ENCODE assay signal across 8 mouse cellular contexts in genomic region chr13:51643924-51644828, GRCm38 (mm10). TPM values are rescaled to one million over a fixed set of nuclear protein-coding genes. Genes with fewer than 3 reads are reported as not detected.
A peak's percentile ranks its signal among the peaks of the same experiment; 100 is the strongest.
DNase-seq lines count a peak whose midpoint lies in the region; ATAC-seq and TF ChIP-seq lines count a peak whose summit lies in the region.

No protein-coding gene starts in this region.

- TF ChIP-seq EP300 in heart, postnatal 0 days (IDR thresholded peaks at IDR 0.05; ENCODE audit: low read depth): no peak

- peak overlapping the region; percentile 62 for H3K4me2 ChIP-seq in heart, postnatal 0 days (ENCODE audit: low read depth, low read length)
- H3K4me2 ChIP-seq in midbrain, embryonic 12.5 days (replicated peaks): peak overlapping the region; percentile 55

- H3K9ac ChIP-seq in heart, postnatal 0 days (replicated peaks; ENCODE audit: low read depth, low read length): peak overlapping the region; percentile 55
- H3K9ac ChIP-seq in midbrain, embryonic 12.5 days (replicated peaks): peak overlapping the region; percentile 55; the same call in 1 of the 2 replicates

- WGBS in heart, postnatal 0 days: 40% methylated on average over 20 of the region's 20 CpGs
- 46% methylated on average over 20 of the region's 20 CpGs for WGBS in midbrain, embryonic 12.5 days

- DNase-seq in left cerebral cortex, adult 2 months (ENCODE audit: extremely low spot score in 1 of 2, low spot score in 2 of 2): no peak
- no peak for DNase-seq in left cerebral cortex, postnatal 10 days (ENCODE audit: extremely low spot score in 1 of 2, low spot score in 2 of 2)
- no peak for DNase-seq in heart, postnatal 0 days (ENCODE audit: low spot score)
- no peak for DNase-seq in retina, embryonic 14.5 days (ENCODE audit: low spot score)
- no peak for DNase-seq in embryo, embryonic 11 days

- no peaks in the 10 kb centered on the region for H3K4me1 ChIP-seq in cortical plate, adult 2 months (ENCODE audit: control insufficient read depth, insufficient read depth, low read length)
- peaks cover 21% of the 10 kb centered on the region for H3K4me1 ChIP-seq in heart, postnatal 0 days (ENCODE audit: control insufficient read depth, insufficient read depth)
- H3K4me1 ChIP-seq in midbrain, embryonic 12.5 days: peaks cover 23% of the 10 kb centered on the region

- intact Hi-C loops in left cerebral cortex, adult 2 months (cut with DNase I): loop anchor here (10.0 kb wide), 1 partner anchor 539 kb away; the partner anchor contains the start of gene Spin1
- intact Hi-C loops in left cerebral cortex, postnatal 10 days (cut with DNase I): no loop called here

- H3K36me3 ChIP-seq in heart, postnatal 0 days (replicated peaks; ENCODE audit: control insufficient read depth, insufficient read depth, low read length): no peaks in the 10 kb centered on the region
- no peaks in the 10 kb centered on the region for H3K36me3 ChIP-seq in midbrain, embryonic 12.5 days

- no peaks in the 10 kb centered on the region for H3K9me3 ChIP-seq in heart, postnatal 0 days (replicated peaks; ENCODE audit: control insufficient read depth, low read length)
- no peaks in the 10 kb centered on the region for H3K9me3 ChIP-seq in midbrain, embryonic 12.5 days

- H3K4me3 ChIP-seq in left cerebral cortex, adult 2 months: peak overlapping the region; percentile 74
- peak overlapping the region; percentile 71 for H3K4me3 ChIP-seq in cortical plate, adult 2 months (ENCODE audit: insufficient read depth, low read length)
- H3K4me3 ChIP-seq in heart, postnatal 0 days (ENCODE audit: low read depth, low read length): peak overlapping the region; percentile 63
- H3K4me3 ChIP-seq in midbrain, embryonic 12.5 days: peak overlapping the region; percentile 77

- no peaks in the 10 kb centered on the region for H3K27me3 ChIP-seq in heart, postnatal 0 days (ENCODE audit: control insufficient read depth, insufficient read depth, low read length)
- no peaks in the 10 kb centered on the region for H3K27me3 ChIP-seq in midbrain, embryonic 12.5 days

- no peak for TF ChIP-seq CTCF in left cerebral cortex, adult 2 months (IDR thresholded peaks at IDR 0.05)
- no peak for TF ChIP-seq CTCF in cortical plate, adult 2 months (IDR thresholded peaks at IDR 0.05; ENCODE audit: extremely low read depth, insufficient read depth, low read length)
- TF ChIP-seq CTCF in heart, postnatal 0 days (IDR thresholded peaks at IDR 0.05; ENCODE audit: low read depth): no peak

- ATAC-seq in heart, postnatal 0 days (ENCODE audit: insufficient read depth, low read depth): no peak
- ATAC-seq in midbrain, embryonic 12.5 days (ENCODE audit: low FRiP score, low read depth): peak; percentile 9
- ATAC-seq in CD4-positive, CD25-positive, alpha-beta regulatory T cell, adult 4 months: no peak

- TF ChIP-seq POLR2A in cortical plate, adult 2 months (IDR thresholded peaks at IDR 0.05; ENCODE audit: extremely low read depth, insufficient read depth, low read length): no peak

- peak overlapping the region; percentile 89 for H3K27ac ChIP-seq in left cerebral cortex, adult 2 months
- H3K27ac ChIP-seq in cortical plate, adult 2 months (ENCODE audit: insufficient read depth, low read length): no peak overlapping the region
- H3K27ac ChIP-seq in heart, postnatal 0 days (ENCODE audit: low read depth): peak overlapping the region; percentile 72
- H3K27ac ChIP-seq in midbrain, embryonic 12.5 days (replicated peaks): peak overlapping the region; percentile 75

RNA-seq across cellular contexts. Expression of gene Cks2, which starts 0.9 kb away (rescaled TPM):
- total RNA-seq in left cerebral cortex, adult 2 months (2021): 1 to 10 TPM; 1.4 to 1.7 TPM
- 1 to 10 TPM; 4.6 to 6.3 TPM for total RNA-seq in left cerebral cortex, postnatal 10 days (2021)
- 3.2 and 5.8 TPM in 2 replicates for polyA plus RNA-seq in cortical plate, adult 2 months (2012; rRNA removed)
- total RNA-seq in heart, postnatal 0 days (2014; rRNA removed; ENCODE audit: low replicate concordance): 199 and 228 TPM in 2 replicates
- 101 and 105 TPM in 2 replicates for polyA plus RNA-seq in heart, postnatal 0 days (2015; fragmentation: Nextera tagmentation; extraction: Ambion mirVana)
- polyA plus RNA-seq in midbrain, embryonic 12.5 days (2016; fragmentation: Nextera tagmentation; extraction: Ambion mirVana): 244 and 257 TPM in 2 replicates
- polyA plus RNA-seq in CD4-positive, CD25-positive, alpha-beta regulatory T cell, adult 4 months (2017; shearing (Covaris generic)): 10 to 100 TPM; 31.7 to 37.2 TPM

RNA-seq across cellular contexts. Expression of gene Secisbp2, which starts 7.3 kb away (rescaled TPM):
- total RNA-seq in left cerebral cortex, adult 2 months (2021): 10 to 100 TPM; 18.7 to 19.1 TPM
- 10 to 100 TPM; 16.4 TPM for total RNA-seq in left cerebral cortex, postnatal 10 days (2021)
- 23.3 and 24.5 TPM in 2 replicates for polyA plus RNA-seq in cortical plate, adult 2 months (2012; rRNA removed)
- total RNA-seq in heart, postnatal 0 days (2014; rRNA removed; ENCODE audit: low replicate concordance): 15.1 and 29.8 TPM in 2 replicates
- polyA plus RNA-seq in heart, postnatal 0 days (2015; fragmentation: Nextera tagmentation; extraction: Ambion mirVana): 23.9 and 27.7 TPM in 2 replicates
- polyA plus RNA-seq in midbrain, embryonic 12.5 days (2016; fragmentation: Nextera tagmentation; extraction: Ambion mirVana): 35.2 and 39.3 TPM in 2 replicates
- 10 to 100 TPM; 39.3 to 46.0 TPM for polyA plus RNA-seq in CD4-positive, CD25-positive, alpha-beta regulatory T cell, adult 4 months (2017; shearing (Covaris generic))
